Mouse (Mus musculus): Measurements from ENCODE around the gene Cacna1d.

DNA sequence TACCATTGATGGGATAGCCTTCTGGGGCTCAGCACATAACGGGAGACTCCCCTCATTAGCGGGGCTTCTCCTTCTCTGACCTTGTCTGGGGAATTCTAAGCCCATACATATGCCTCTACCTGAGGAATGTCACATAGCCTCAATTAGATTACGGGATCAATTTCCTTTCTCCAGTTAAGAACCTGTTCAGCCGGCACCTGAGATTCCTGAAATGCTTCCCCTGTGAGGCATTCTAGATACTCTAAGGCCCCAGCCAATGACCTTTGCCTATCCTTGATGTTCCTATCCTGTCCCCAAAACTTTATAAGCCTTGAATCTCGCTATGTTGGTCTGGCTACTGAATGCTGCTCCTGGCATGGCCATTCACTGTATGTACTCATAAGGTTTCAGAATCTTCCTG lies 17.6 kb downstream of the Cacna1d start:
- TF ChIP-seq CTCF (IDR thresholded peaks at IDR 0.05; ENCODE audit: low read depth, low read length): no peak
- no peak for TF ChIP-seq POLR2A (IDR thresholded peaks at IDR 0.05; ENCODE audit: borderline replicate concordance, low read depth, low read length)
